Mouse (Mus musculus): ENCODE measurements around the gene Olfr770. TPM values are rescaled to one million over a fixed set of nuclear protein-coding genes. Genes with fewer than 3 reads are reported as not detected.
"Not testable (repeated sequence)": the region's sequence is repeated elsewhere in the genome, so short reads cannot be mapped to it uniquely, and the experiment has no call there.

Gene Olfr770
- polyA plus RNA-seq (2012; rRNA removed), result not detected in 2 replicates

GRCm38 (mm10) chr10:129138898-129139297 lies at the start of gene Olfr770:
Olfr770 (minus strand) TSS chr10:129138998.
- H3K4me1 ChIP-seq (ENCODE audit: control insufficient read depth, insufficient read depth, low read length), result no peaks in the 10 kb centered on the region
- TF ChIP-seq POLR2A (IDR thresholded peaks at IDR 0.05; ENCODE audit: control insufficient read depth, low read depth, low read length) (no peak), CTCF (IDR thresholded peaks at IDR 0.05; ENCODE audit: control insufficient read depth, insufficient read depth, insufficient replicate concordance, low read depth, low read length) (no peak)

DNA sequence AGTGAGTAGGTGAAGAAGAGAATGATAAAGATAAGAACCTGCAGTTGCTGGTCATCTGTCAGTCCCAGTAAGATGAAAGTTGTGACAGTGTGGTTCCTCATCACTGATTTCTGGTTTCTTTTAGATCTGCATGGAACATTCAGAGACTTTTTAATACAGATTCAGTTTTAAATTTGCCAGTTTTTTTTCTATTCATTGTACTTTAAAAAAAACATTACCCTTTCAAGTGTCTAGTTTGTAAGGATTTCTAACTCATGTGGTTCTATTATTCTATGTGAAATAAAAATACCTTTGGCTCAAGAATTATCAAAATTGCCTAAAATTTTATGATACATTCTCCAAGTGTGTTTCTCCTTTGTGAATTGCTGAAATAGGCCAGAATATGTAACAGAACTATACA lies 48.5 kb upstream of the Olfr770 start, which contains the start of gene Olfr773:
Gene Olfr773 (minus strand): TSS at position 101 of the 400 bp plus-strand sequence.
- not testable (repeated sequence) for H3K4me1 ChIP-seq (ENCODE audit: control insufficient read depth, insufficient read depth, low read length); H3K27me3 ChIP-seq (ENCODE audit: control insufficient read depth, insufficient read depth, low read length); H3K27ac ChIP-seq (ENCODE audit: control insufficient read depth, insufficient read depth, low read depth, low read length); H3K4me3 ChIP-seq (ENCODE audit: control insufficient read depth, low read depth, low read length); H3K36me3 ChIP-seq (ENCODE audit: control insufficient read depth, insufficient read depth, low read length)

More at GRCm38 (mm10) chr10:129138898-129139297, at the start of gene Olfr770:
- Histone ChIP-seq H3K4me3 (ENCODE audit: control insufficient read depth, low read depth, low read length) (no peak within 1 kb of the TSS), H3K27me3 (ENCODE audit: control insufficient read depth, insufficient read depth, low read length) (no peaks in the 10 kb centered on the region), H3K27ac (ENCODE audit: control insufficient read depth, insufficient read depth, low read depth, low read length) (no peak within 1 kb of the TSS), H3K36me3 (ENCODE audit: control insufficient read depth, insufficient read depth, low read length) (no peaks in the 10 kb centered on the region)

- not testable (repeated sequence) for H3K4me1 ChIP-seq (ENCODE audit: control insufficient read depth, insufficient read depth, low read length); H3K27me3 ChIP-seq (ENCODE audit: control insufficient read depth, insufficient read depth, low read length); H3K27ac ChIP-seq (ENCODE audit: control insufficient read depth, insufficient read depth, low read depth, low read length); H3K36me3 ChIP-seq (ENCODE audit: control insufficient read depth, insufficient read depth, low read length); H3K4me3 ChIP-seq (ENCODE audit: control insufficient read depth, low read depth, low read length)
Observed at GRCm38 (mm10) chr10:129177821-129178220, 39.0 kb upstream of the Olfr770 start, which contains the start of gene Olfr772. Olfr772 (minus strand) TSS chr10:129177921.

GRCm38 (mm10) chr10:129164651-129165050 lies 25.9 kb upstream of the Olfr770 start, which contains the start of gene Olfr771:
Olfr771 (minus strand) TSS chr10:129164751.
- Histone ChIP-seq H3K27ac (ENCODE audit: control insufficient read depth, insufficient read depth, low read depth, low read length) (no peak within 1 kb of the TSS), H3K4me1 (ENCODE audit: control insufficient read depth, insufficient read depth, low read length) (no peaks in the 10 kb centered on the region), H3K36me3 (ENCODE audit: control insufficient read depth, insufficient read depth, low read length) (no peaks in the 10 kb centered on the region), H3K27me3 (ENCODE audit: control insufficient read depth, insufficient read depth, low read length) (no peaks in the 10 kb centered on the region), H3K4me3 (ENCODE audit: control insufficient read depth, low read depth, low read length) (no peak within 1 kb of the TSS)
- TF ChIP-seq CTCF (IDR thresholded peaks at IDR 0.05; ENCODE audit: control insufficient read depth, insufficient read depth, insufficient replicate concordance, low read depth, low read length) (no peak), POLR2A (IDR thresholded peaks at IDR 0.05; ENCODE audit: control insufficient read depth, low read depth, low read length) (no peak)

- TF ChIP-seq CTCF (IDR thresholded peaks at IDR 0.05; ENCODE audit: control insufficient read depth, insufficient read depth, insufficient replicate concordance, low read depth, low read length), result no peak
- no peak for TF ChIP-seq POLR2A (IDR thresholded peaks at IDR 0.05; ENCODE audit: control insufficient read depth, low read depth, low read length)
- Histone ChIP-seq H3K36me3 (ENCODE audit: control insufficient read depth, insufficient read depth, low read length) (no peaks in the 10 kb centered on the region), H3K27ac (ENCODE audit: control insufficient read depth, insufficient read depth, low read depth, low read length) (no peak within 1 kb of the TSS), H3K27me3 (ENCODE audit: control insufficient read depth, insufficient read depth, low read length) (no peaks in the 10 kb centered on the region), H3K4me3 (ENCODE audit: control insufficient read depth, low read depth, low read length) (no peak within 1 kb of the TSS), H3K4me1 (ENCODE audit: control insufficient read depth, insufficient read depth, low read length) (no peaks in the 10 kb centered on the region)
Observed at GRCm38 (mm10) chr10:129117761-129118160, 21.0 kb downstream of the Olfr770 start, which contains the start of gene Olfr769. Olfr769 (minus strand) TSS chr10:129117861.

DNA sequence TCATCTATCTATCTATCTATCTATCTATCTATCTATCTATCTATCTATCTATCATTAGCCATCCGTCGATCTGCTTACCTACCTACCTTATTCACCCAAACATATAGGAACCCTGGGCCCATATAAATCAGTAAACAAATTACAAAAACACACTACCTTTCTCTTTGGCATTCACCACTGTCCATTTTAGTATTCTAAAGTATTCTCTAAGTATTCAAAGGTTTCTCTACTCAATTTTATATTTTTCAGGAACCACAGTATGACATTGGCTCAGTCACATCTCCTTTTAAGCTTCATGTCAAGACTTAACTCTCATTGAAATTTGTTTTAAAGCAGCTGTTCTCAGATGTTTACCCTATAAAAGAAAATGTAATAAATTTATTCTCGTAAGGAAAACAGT lies 23.7 kb downstream of the Olfr770 start:
- Histone ChIP-seq H3K4me3 (ENCODE audit: control insufficient read depth, low read depth, low read length) (no peak overlapping the region), H3K27ac (ENCODE audit: control insufficient read depth, insufficient read depth, low read depth, low read length) (no peak overlapping the region), H3K4me1 (ENCODE audit: control insufficient read depth, insufficient read depth, low read length) (no peaks in the 10 kb centered on the region), H3K27me3 (ENCODE audit: control insufficient read depth, insufficient read depth, low read length) (no peaks in the 10 kb centered on the region), H3K36me3 (ENCODE audit: control insufficient read depth, insufficient read depth, low read length) (no peaks in the 10 kb centered on the region)
- TF ChIP-seq POLR2A (IDR thresholded peaks at IDR 0.05; ENCODE audit: control insufficient read depth, low read depth, low read length) (no peak), CTCF (IDR thresholded peaks at IDR 0.05; ENCODE audit: control insufficient read depth, insufficient read depth, insufficient replicate concordance, low read depth, low read length) (no peak)

- Histone ChIP-seq H3K27ac (ENCODE audit: control insufficient read depth, insufficient read depth, low read depth, low read length) (no peak overlapping the region), H3K4me1 (ENCODE audit: control insufficient read depth, insufficient read depth, low read length) (no peaks in the 10 kb centered on the region), H3K4me3 (ENCODE audit: control insufficient read depth, low read depth, low read length) (no peak overlapping the region), H3K36me3 (ENCODE audit: control insufficient read depth, insufficient read depth, low read length) (no peaks in the 10 kb centered on the region), H3K27me3 (ENCODE audit: control insufficient read depth, insufficient read depth, low read length) (no peaks in the 10 kb centered on the region)
- TF ChIP-seq CTCF (IDR thresholded peaks at IDR 0.05; ENCODE audit: control insufficient read depth, insufficient read depth, insufficient replicate concordance, low read depth, low read length), result no peak
- TF ChIP-seq POLR2A (IDR thresholded peaks at IDR 0.05; ENCODE audit: control insufficient read depth, low read depth, low read length), result no peak
Observed at GRCm38 (mm10) chr10:129101231-129101630, 37.6 kb downstream of the Olfr770 start.

DNA sequence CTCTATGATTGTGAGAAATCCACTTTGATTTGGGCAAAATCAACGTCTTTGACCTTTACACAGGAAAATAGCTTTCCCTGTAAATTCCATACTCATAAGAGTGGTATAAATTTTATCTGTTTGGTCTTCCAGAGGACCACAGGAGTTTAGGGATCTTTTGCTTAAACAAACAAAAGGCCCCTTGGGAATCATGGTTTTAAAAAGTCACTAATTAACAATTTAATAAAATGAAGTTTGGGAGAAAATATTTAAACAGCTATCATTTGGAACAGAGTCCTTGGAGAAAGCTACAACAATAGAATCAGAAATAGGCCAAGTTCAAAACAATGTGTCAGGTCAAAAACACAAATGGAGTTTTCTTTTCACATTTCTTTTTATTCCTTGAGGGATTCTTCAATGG lies 39.5 kb downstream of the Olfr770 start, which contains the start of gene Olfr768:
Gene Olfr768 (minus strand): TSS at position 101 of the 400 bp plus-strand sequence.
- Histone ChIP-seq H3K36me3 (ENCODE audit: control insufficient read depth, insufficient read depth, low read length) (no peaks in the 10 kb centered on the region), H3K27me3 (ENCODE audit: control insufficient read depth, insufficient read depth, low read length) (no peaks in the 10 kb centered on the region), H3K27ac (ENCODE audit: control insufficient read depth, insufficient read depth, low read depth, low read length) (no peak within 1 kb of the TSS), H3K4me1 (ENCODE audit: control insufficient read depth, insufficient read depth, low read length) (no peaks in the 10 kb centered on the region), H3K4me3 (ENCODE audit: control insufficient read depth, low read depth, low read length) (no peak within 1 kb of the TSS)
- TF ChIP-seq POLR2A (IDR thresholded peaks at IDR 0.05; ENCODE audit: control insufficient read depth, low read depth, low read length), result no peak

DNA sequence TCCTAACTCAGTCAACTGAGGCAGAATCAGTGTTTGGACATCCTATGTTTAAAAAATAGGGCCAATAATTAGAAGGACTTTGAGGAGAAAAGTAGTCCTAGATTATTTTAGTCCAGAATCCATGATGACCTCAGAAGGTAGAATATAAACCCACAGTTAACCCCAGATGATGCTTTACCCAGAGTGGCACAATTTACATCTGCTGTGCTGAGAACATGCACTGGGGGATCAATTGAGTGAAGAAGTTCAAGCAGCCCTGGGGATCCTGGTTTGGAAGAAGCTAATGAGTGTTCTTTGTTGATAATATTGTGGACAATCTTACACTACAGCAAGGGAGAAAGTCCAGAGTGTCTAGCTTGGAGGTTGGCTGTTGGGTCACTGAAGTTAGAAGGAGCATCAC lies 56.0 kb downstream of the Olfr770 start, which contains the start of gene Olfr767:
Gene Olfr767 (minus strand): TSS at position 101 of the 400 bp plus-strand sequence.
- H3K4me1 ChIP-seq (ENCODE audit: control insufficient read depth, insufficient read depth, low read length); H3K27ac ChIP-seq (ENCODE audit: control insufficient read depth, insufficient read depth, low read depth, low read length); H3K27me3 ChIP-seq (ENCODE audit: control insufficient read depth, insufficient read depth, low read length); H3K4me3 ChIP-seq (ENCODE audit: control insufficient read depth, low read depth, low read length); H3K36me3 ChIP-seq (ENCODE audit: control insufficient read depth, insufficient read depth, low read length): not testable (repeated sequence)

Measured in testis, adult 2 months (tissue).